Mouse (Mus musculus): ENCODE measurements around the gene Idh3a. TPM values are rescaled to one million over a fixed set of nuclear protein-coding genes. Genes with fewer than 3 reads are reported as not detected.

Gene Idh3a
- polyA plus RNA-seq (2014; fragmentation: Illumina TruSeq; extraction: RNeasy Lipid Tissue Mini Kit (QIAGEN cat#74804); ENCODE audit: low read depth, low replicate concordance) = 83.3 TPM

DNA sequence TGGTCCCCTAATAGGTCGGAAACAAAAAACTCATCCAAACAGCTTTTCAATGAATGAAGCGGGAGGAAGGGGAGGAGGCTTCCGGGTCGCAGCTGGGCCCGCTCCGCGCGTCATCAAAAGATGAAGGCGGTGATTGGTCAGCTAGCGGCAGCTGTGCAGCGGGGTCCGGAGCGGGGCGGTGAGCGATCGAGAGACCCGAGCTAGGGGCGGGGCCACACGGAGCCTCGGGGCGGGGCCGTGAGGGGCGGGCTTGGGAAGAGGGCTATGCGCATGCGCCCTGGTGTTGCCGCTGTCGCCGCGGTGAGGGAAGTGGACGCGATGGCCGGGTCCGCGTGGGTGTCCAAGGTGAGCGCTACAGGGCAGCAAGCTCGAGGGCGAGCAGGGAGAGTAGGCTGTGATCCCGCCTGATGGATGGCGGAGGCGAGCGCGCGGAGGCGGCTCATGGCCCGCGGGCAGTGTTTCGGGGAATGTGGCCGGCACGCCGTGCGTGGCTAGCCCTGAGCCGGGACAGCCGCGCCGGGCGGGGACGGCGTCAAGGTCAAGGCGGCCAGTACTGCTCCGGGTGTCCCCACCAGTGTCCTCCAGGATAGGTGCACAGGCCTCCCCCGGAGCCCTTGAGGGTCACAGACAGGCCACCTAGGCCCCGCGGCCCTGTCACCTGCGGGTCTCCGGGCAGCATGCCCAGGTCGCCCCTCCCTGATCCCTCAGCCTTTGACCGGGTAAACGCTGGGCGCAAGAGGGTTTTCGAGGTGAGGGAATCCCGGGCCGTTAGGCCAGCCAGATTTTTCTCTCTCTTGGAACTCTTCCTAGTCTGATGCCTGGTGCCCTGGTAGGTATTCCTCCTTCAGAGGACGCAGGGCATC is at the start of gene Idh3a:
Gene Idh3a (plus strand): TSS at position 136 of the 863 bp plus-strand sequence.

DNA sequence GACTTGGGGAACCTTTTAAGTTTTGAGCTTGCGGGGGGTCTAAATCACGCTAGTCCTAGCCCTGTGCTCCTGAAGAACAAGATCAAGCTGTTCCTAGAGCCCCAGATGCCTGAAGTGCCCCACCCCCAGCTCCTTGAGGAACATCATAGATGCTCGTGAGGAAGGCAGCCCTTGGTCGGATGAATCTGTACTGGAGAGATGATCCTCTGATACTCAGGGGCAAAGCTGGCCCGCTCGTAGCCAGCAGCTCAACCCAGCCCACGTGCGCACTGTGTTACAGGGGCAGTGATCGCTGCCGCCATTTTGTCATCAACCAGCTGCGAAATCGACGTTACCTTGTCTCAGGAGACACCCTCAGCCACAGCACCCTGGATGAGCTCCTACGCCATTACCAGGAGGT is 47.5 kb upstream of the Idh3a start, which contains the start of gene Sh2d7:
Gene Sh2d7 (plus strand): TSS at position 301 of the 400 bp plus-strand sequence.

DNA sequence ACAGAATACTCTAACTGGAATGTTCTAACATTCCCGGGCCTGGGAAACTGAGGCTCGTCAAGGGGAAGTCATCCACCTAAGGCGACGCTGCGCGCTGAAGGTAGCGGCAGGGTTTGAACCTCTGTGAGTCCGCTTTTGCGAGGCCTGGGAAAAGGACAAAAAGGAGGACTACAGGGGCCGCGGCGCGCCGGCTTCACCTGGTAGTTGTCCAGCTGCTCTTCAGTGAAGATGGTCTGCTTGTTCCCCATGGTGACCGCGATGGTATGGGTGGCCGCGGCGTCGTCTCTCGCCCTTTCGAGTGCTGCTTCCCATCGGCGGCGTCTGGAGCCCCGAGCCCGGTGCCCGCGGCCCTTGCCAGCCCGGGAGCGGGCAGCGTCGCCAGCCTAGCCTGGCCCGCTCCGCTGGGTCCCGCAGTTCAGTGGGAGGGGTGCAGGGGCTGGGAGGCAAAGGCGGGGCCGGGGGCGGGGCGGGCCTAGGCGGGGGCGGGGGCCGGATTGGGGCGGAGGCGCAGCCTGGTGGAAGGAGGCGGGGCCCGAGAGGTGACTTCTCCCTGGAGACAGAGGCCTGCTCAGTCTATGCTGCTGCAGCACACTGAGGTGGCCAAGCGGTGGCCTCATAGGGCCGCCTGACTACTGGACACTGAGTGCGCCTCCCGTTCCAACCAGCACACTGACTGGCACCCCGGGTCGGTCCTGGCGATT is 26.2 kb upstream of the Idh3a start, which contains the start of gene Cib2:
Gene Cib2 (minus strand): TSS at position 448 of the 701 bp plus-strand sequence.

Other genes with a start within 250 kb of the Idh3a start
- gene Dmxl2, start 84.7 kb upstream of the Idh3a start, polyA plus RNA-seq (2014; fragmentation: Illumina TruSeq; extraction: RNeasy Lipid Tissue Mini Kit (QIAGEN cat#74804); ENCODE audit: low read depth, low replicate concordance) = 23.7 TPM
- gene Sh2d7, start 47.4 kb upstream of the Idh3a start, polyA plus RNA-seq (2014; fragmentation: Illumina TruSeq; extraction: RNeasy Lipid Tissue Mini Kit (QIAGEN cat#74804); ENCODE audit: low read depth, low replicate concordance) = not detected
- 1.8 TPM for gene Cib2, start 26.1 kb upstream of the Idh3a start, polyA plus RNA-seq (2014; fragmentation: Illumina TruSeq; extraction: RNeasy Lipid Tissue Mini Kit (QIAGEN cat#74804); ENCODE audit: low read depth, low replicate concordance)
- gene Acsbg1, start 75.5 kb downstream of the Idh3a start, polyA plus RNA-seq (2014; fragmentation: Illumina TruSeq; extraction: RNeasy Lipid Tissue Mini Kit (QIAGEN cat#74804); ENCODE audit: low read depth, low replicate concordance) = not detected
- 3.3 TPM for gene Dnaja4, start 112.5 kb downstream of the Idh3a start, polyA plus RNA-seq (2014; fragmentation: Illumina TruSeq; extraction: RNeasy Lipid Tissue Mini Kit (QIAGEN cat#74804); ENCODE audit: low read depth, low replicate concordance)
- gene Wdr61, start 148.2 kb downstream of the Idh3a start, polyA plus RNA-seq (2014; fragmentation: Illumina TruSeq; extraction: RNeasy Lipid Tissue Mini Kit (QIAGEN cat#74804); ENCODE audit: low read depth, low replicate concordance) = 87.3 TPM
- not detected for gene Crabp1, start 178.4 kb downstream of the Idh3a start, polyA plus RNA-seq (2014; fragmentation: Illumina TruSeq; extraction: RNeasy Lipid Tissue Mini Kit (QIAGEN cat#74804); ENCODE audit: low read depth, low replicate concordance)

Measured in liver, adult 10 weeks (tissue).